Mouse (Mus musculus): ENCODE data around the gene Skap1.

DNA sequence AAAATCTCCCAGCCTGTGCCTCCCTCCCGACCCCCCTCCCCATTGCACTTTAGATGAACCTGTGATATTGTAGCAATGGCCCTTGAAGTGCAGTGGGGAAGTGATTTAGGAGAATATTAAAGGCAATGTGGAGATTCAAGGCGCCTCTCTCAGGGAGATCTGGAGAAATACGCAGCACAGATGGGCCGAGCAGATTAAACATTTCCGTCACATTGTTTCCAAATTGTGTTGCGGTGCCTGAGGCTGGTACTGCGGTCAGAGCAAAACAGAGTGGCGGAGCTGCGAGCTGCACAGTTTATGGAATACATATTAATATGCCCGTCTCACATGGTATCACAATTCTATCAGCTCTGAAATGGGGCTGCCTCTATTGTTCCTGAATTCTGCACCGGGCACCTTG, 278.6 kb downstream of the Skap1 start:
- no peak for TF ChIP-seq CTCF (IDR thresholded peaks at IDR 0.05; ENCODE audit: low read depth)
- no peak for TF ChIP-seq EP300 (IDR thresholded peaks at IDR 0.05; ENCODE audit: low read depth)

Measured in heart, postnatal 0 days (tissue).